Comparison of ENCODE assay signal across 13 mouse cellular contexts in the genomic region with DNA sequence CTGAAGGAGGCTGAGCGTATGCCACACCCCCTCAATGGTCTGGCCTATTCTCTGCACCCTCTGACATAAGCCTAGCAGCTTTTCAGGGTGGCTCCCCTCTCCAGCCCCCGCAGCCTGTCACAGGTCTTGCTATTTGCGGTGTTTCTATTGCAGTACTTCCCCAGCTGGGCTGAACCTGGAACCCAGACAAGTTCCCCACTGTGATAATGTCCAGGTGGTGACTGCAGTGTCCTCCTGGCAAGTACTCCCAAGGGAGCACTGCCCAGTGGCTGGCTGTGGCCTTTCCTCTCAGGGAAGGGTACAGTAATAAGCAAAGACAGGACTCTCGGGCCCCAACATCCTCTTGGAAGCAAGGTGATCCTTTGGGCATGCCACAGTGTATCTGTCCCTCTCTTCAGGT.
DNase-seq lines count a peak whose midpoint lies in the region; ATAC-seq and TF ChIP-seq lines count a peak whose summit lies in the region.
"Had no signal": no experiment of that assay in that cellular context is flagged by ENCODE, and none has a peak within 500 bp of the region (broad histone marks: within the 10 kb centered on the region; RNA-seq: fewer than 3 reads in every experiment).

No protein-coding gene starts in this region.

- H3K4me2 ChIP-seq in limb, embryonic 15.5 days, result no peak overlapping the region
- H3K4me2 ChIP-seq in heart, embryonic 11.5 days, result no peak overlapping the region
- no peak overlapping the region for H3K4me2 ChIP-seq in intestine, embryonic 16.5 days (ENCODE audit: low read depth, low read length)
- no peak overlapping the region for H3K4me2 ChIP-seq in hindbrain, postnatal 0 days (ENCODE audit: low read depth, low read length)
- H3K4me2 ChIP-seq: kidney, embryonic 15.5 days; midbrain, embryonic 12.5 days had no signal

- 0 out of 2 replicates have a peak overlapping the region, but pooled peaks have one; percentile 17 for H3K9ac ChIP-seq in limb, embryonic 15.5 days
- 0 out of 2 replicates have a peak overlapping the region, but pooled peaks have one; percentile 2 for H3K9ac ChIP-seq in heart, embryonic 11.5 days (ENCODE audit: low read depth, low read length)
- no peak overlapping the region for H3K9ac ChIP-seq in intestine, embryonic 16.5 days (ENCODE audit: low read depth, low read length)
- no peak overlapping the region for H3K9ac ChIP-seq in hindbrain, postnatal 0 days (replicated peaks; ENCODE audit: low read length)
- H3K9ac ChIP-seq: kidney, embryonic 15.5 days; midbrain, embryonic 12.5 days had no signal

- ATAC-seq in limb, embryonic 15.5 days (ENCODE audit: insufficient number of reproducible peaks, low FRiP score, low TSS enrichment, low read depth), result no peak
- ATAC-seq in heart, embryonic 11.5 days (replicated peaks; ENCODE audit: insufficient number of reproducible peaks, low FRiP score, low TSS enrichment), result no peak
- ATAC-seq in intestine, embryonic 16.5 days, result peak; percentile 34; the same call in 1 of the 2 replicates
- no peak for ATAC-seq in hindbrain, postnatal 0 days
- ATAC-seq: lung, postnatal 0 days had no signal

- no peaks in the 10 kb centered on the region for H3K9me3 ChIP-seq in limb, embryonic 15.5 days
- H3K9me3 ChIP-seq in limb, embryonic 10.5 days (replicated peaks), result no peaks in the 10 kb centered on the region
- no peaks in the 10 kb centered on the region for H3K9me3 ChIP-seq in heart, embryonic 11.5 days (replicated peaks; ENCODE audit: control insufficient read depth, low read length)
- peaks cover 2% of the 10 kb centered on the region; the same call in 1 of the 2 replicates for H3K9me3 ChIP-seq in intestine, embryonic 16.5 days (ENCODE audit: control insufficient read depth, low read length)
- H3K9me3 ChIP-seq in hindbrain, postnatal 0 days (ENCODE audit: low read length), result no peaks in the 10 kb centered on the region
- H3K9me3 ChIP-seq: kidney, embryonic 15.5 days had no signal

- no peak overlapping the region for H3K27ac ChIP-seq in limb, embryonic 15.5 days
- no peak overlapping the region for H3K27ac ChIP-seq in limb, embryonic 10.5 days
- 0 out of 2 replicates have a peak overlapping the region, but pooled peaks have one; percentile 5 for H3K27ac ChIP-seq in heart, embryonic 11.5 days (ENCODE audit: low read depth, low read length)
- H3K27ac ChIP-seq in intestine, embryonic 16.5 days (ENCODE audit: low read length), result no peak overlapping the region
- H3K27ac ChIP-seq in hindbrain, postnatal 0 days, result no peak overlapping the region
- H3K27ac ChIP-seq: hindbrain, embryonic 10.5 days; kidney, embryonic 15.5 days; midbrain, embryonic 12.5 days had no signal

- H3K4me3 ChIP-seq in limb, embryonic 15.5 days, result no peak overlapping the region
- no peak overlapping the region for H3K4me3 ChIP-seq in limb, embryonic 10.5 days
- H3K4me3 ChIP-seq in heart, embryonic 11.5 days (ENCODE audit: low read depth, low read length), result no peak overlapping the region
- H3K4me3 ChIP-seq in intestine, embryonic 16.5 days (ENCODE audit: low read length), result no peak overlapping the region
- no peak overlapping the region for H3K4me3 ChIP-seq in hindbrain, postnatal 0 days (ENCODE audit: low read length)
- H3K4me3 ChIP-seq: hindbrain, embryonic 10.5 days; kidney, embryonic 15.5 days; midbrain, embryonic 12.5 days had no signal

- DNase-seq in limb, embryonic 10.5 days (ENCODE audit: low spot score), result no peak
- DNase-seq in cerebellum, postnatal 25 days, result peak; percentile 39 to 47
- DNase-seq in layer of hippocampus, adult 9-10 months (ENCODE audit: low spot score), result no peak
- DNase-seq in hindbrain, postnatal 0 days (ENCODE audit: low spot score), result no peak
- DNase-seq in lung, adult 18-20 months, result no peak
- DNase-seq: liver had no signal

- no peaks in the 10 kb centered on the region for H3K27me3 ChIP-seq in limb, embryonic 15.5 days
- no peaks in the 10 kb centered on the region for H3K27me3 ChIP-seq in limb, embryonic 10.5 days (ENCODE audit: low read depth, poor library complexity, severe bottlenecking)
- no peaks in the 10 kb centered on the region for H3K27me3 ChIP-seq in heart, embryonic 11.5 days (ENCODE audit: control insufficient read depth, insufficient read depth, low read length)
- H3K27me3 ChIP-seq in intestine, embryonic 16.5 days (replicated peaks; ENCODE audit: control insufficient read depth, insufficient read depth, low read length), result no peaks in the 10 kb centered on the region
- no peaks in the 10 kb centered on the region for H3K27me3 ChIP-seq in hindbrain, postnatal 0 days (ENCODE audit: insufficient read depth, low read length)
- H3K27me3 ChIP-seq: kidney, embryonic 15.5 days; midbrain, embryonic 12.5 days had no signal

- no peak for TF ChIP-seq CTCF in hindbrain, postnatal 0 days (IDR thresholded peaks at IDR 0.05; ENCODE audit: low read depth)

- WGBS in limb, embryonic 15.5 days, result 79% methylated on average over 4 of the region's 4 CpGs
- 84% methylated on average over 4 of the region's 4 CpGs for WGBS in limb, embryonic 10.5 days
- 61% methylated on average over 4 of the region's 4 CpGs for WGBS in heart, embryonic 11.5 days (ENCODE audit: insufficient replicate concordance)
- 67% methylated on average over 4 of the region's 4 CpGs for WGBS in intestine, embryonic 16.5 days
- 74% methylated on average over 4 of the region's 4 CpGs for WGBS in hindbrain, postnatal 0 days

- peaks cover 7% of the 10 kb centered on the region; the same call in 1 of the 2 replicates for H3K4me1 ChIP-seq in limb, embryonic 15.5 days
- peaks cover 4% of the 10 kb centered on the region; the same call in 1 of the 2 replicates for H3K4me1 ChIP-seq in limb, embryonic 10.5 days
- peaks cover 37% of the 10 kb centered on the region for H3K4me1 ChIP-seq in heart, embryonic 11.5 days (ENCODE audit: control insufficient read depth, insufficient read depth, low read length)
- peaks cover 24% of the 10 kb centered on the region for H3K4me1 ChIP-seq in intestine, embryonic 16.5 days (ENCODE audit: control insufficient read depth, insufficient read depth, low read length)
- H3K4me1 ChIP-seq in hindbrain, postnatal 0 days (ENCODE audit: insufficient read depth, low read length), result 0 out of 2 replicates have a peak, but pooled peaks cover 6% of the 10 kb centered on the region
- H3K4me1 ChIP-seq: midbrain, embryonic 12.5 days had no signal

- H3K36me3 ChIP-seq in limb, embryonic 15.5 days, result no peaks in the 10 kb centered on the region
- H3K36me3 ChIP-seq in limb, embryonic 10.5 days, result no peaks in the 10 kb centered on the region
- no peaks in the 10 kb centered on the region for H3K36me3 ChIP-seq in heart, embryonic 11.5 days (ENCODE audit: control insufficient read depth, insufficient read depth, low read length)
- H3K36me3 ChIP-seq in intestine, embryonic 16.5 days (ENCODE audit: control insufficient read depth, insufficient read depth, low read length), result no peaks in the 10 kb centered on the region
- no peaks in the 10 kb centered on the region for H3K36me3 ChIP-seq in hindbrain, postnatal 0 days (ENCODE audit: insufficient read depth, low read length)
- H3K36me3 ChIP-seq: hindbrain, embryonic 10.5 days; kidney, embryonic 15.5 days; midbrain, embryonic 12.5 days had no signal

Comparison
In these comparisons a context has a peak if more than half of its experiments do, and no peak if none do; other contexts are left out.
1. H3K9ac ChIP-seq: peak in limb, embryonic 15.5 days (single experiment) and heart, embryonic 11.5 days (single experiment); none in intestine, embryonic 16.5 days (single experiment) and hindbrain, postnatal 0 days (single experiment).
2. DNase-seq: peak in cerebellum, postnatal 25 days (2 of 2); none in limb, embryonic 10.5 days (single experiment), layer of hippocampus, adult 9-10 months (single experiment), hindbrain, postnatal 0 days (single experiment) and lung, adult 18-20 months (0 of 2).